Mouse (Mus musculus) ES-E14 (cell line): ENCODE results near the gene Ost4.

Experiments used
- CHD2 ChIP-seq: IDR thresholded peaks from 2 replicates; pipeline ENCODE4 v1.6.1; 2014; ENCODE audit warnings: mild to moderate bottlenecking, low read depth, low read length, inconsistent platforms
- ZC3H11A ChIP-seq: IDR thresholded peaks from 2 replicates; pipeline ENCODE4 v1.6.1; 2012; ENCODE audit warnings: low read depth, mild to moderate bottlenecking, inconsistent platforms, low read length, borderline replicate concordance
- ZNF384 ChIP-seq: IDR thresholded peaks from 2 replicates; pipeline ENCODE4 v1.6.1; 2012; ENCODE audit warnings: low read depth, low read length, inconsistent platforms

- TF ChIP-seq CHD2 (no peak), ZNF384 (no peak), ZC3H11A (no peak)
These were observed 15.5 kb upstream of the Ost4 start for GRCm38 (mm10) chr5:30923119-30923518.
